Mouse (Mus musculus) forebrain, embryonic 10.5 days (tissue): ENCODE measurements around the gene Ntrk2. TPM values are rescaled to one million over a fixed set of nuclear protein-coding genes. Genes with fewer than 3 reads are reported as not detected.
A peak's percentile ranks its signal among the peaks of the same experiment; 100 is the strongest.
"Not testable (repeated sequence)": the region's sequence is repeated elsewhere in the genome, so short reads cannot be mapped to it uniquely, and the experiment has no call there.

Experiments used
- DNase-seq: peaks from one replicate; pipeline ENCODE4 v3.0.0-alpha.2; 2017; ENCODE audit warnings: low spot score; ENCODE audit errors: extremely low spot score
- H3K27ac ChIP-seq: fragments of 300-500 bp; sonication (generic); 2 replicates; pipeline ENCODE4 v1.5.1; 2016; ENCODE audit warnings: mild to moderate bottlenecking
- H3K27me3 ChIP-seq: fragments of 300-500 bp; sonication (generic); 2 replicates; pipeline ENCODE4 v1.6.1; 2016; ENCODE audit warnings: mild to moderate bottlenecking; ENCODE audit not compliant: poor library complexity, severe bottlenecking
- H3K36me3 ChIP-seq: fragments of 300-500 bp; sonication (generic); replicated peaks from 2 replicates; pipeline ENCODE4 v1.6.1; 2016; ENCODE audit warnings: mild to moderate bottlenecking, moderate library complexity
- H3K4me1 ChIP-seq: fragments of 300-500 bp; sonication (generic); 2 replicates; pipeline ENCODE4 v1.6.1; 2016
- H3K4me3 ChIP-seq: fragments of 300-500 bp; sonication (generic); 2 replicates; pipeline ENCODE4 v1.5.1; 2016; ENCODE audit warnings: mild to moderate bottlenecking, moderate library complexity
- H3K9me3 ChIP-seq: fragments of 300-500 bp; sonication (generic); 2 replicates; pipeline ENCODE4 v1.6.1; 2016; ENCODE audit warnings: mild to moderate bottlenecking, moderate library complexity
- WGBS: fragments of 180-500 bp; shearing (Covaris S2); methylation state at CpG from one replicate; pipeline ENCODE4 v1.1.7; 2016; 5-methylcytosine and 5-hydroxymethylcytosine counted together
- polyA plus RNA-seq: library from polyadenylated mRNA; unstranded; fragments of >200 nt; fragmentation: Nextera tagmentation; extraction: Ambion mirVana; gene quantifications from 2 replicates; pipeline ENCODE4 v1.2.1, GENCODE M21; 2016

The Ntrk2 gene
- polyA plus RNA-seq, 1 experiment from 2014 or later = 33.2 TPM

DNA sequence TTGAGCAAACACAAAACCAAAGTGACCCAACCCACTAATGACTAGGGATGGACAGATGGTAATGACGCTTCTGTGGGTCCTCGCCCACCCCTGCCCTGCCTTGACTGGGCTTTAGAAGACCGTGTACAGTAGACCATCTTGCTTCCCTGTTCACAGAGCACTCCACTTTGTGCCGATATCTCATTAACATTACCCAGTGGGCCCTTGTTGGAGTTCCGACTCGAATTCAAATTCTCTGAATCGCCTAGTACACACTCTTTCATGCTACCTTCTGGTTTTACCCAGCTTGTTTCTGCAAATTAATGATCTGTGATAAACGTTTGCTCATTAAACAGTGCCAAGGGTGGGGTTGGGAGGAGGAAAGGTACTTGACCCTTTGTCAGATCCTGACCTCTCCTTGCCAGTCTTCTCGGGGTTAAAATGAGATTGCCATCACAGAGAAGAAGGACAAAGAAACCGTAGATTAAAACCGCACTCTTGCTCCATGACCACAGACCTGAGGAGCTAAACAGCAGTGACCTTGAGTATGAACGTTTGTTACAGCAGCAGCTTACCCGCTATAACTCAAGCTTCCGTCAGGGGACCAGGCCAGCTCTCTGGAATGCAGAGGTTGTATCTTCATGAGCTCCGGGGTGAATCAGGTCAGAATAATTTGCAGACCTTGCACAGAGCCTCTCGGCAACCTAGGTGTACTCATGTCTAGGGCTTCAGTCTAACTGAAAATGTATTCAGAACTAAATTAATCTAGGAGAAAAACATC lies 234.0 kb downstream of the Ntrk2 start:
- H3K4me3 ChIP-seq = peak overlapping the region; percentile 18; the same call in 1 of the 2 replicates
- H3K27ac ChIP-seq = peak overlapping the region; percentile 82
- peak; percentile 15 for DNase-seq
- no peaks in the 10 kb centered on the region for H3K9me3 ChIP-seq
- H3K27me3 ChIP-seq = no peaks in the 10 kb centered on the region
- 72% methylated on average over 16 of the region's 16 CpGs for WGBS
- H3K4me1 ChIP-seq = peaks cover 33% of the 10 kb centered on the region
- no peaks in the 10 kb centered on the region for H3K36me3 ChIP-seq

DNA sequence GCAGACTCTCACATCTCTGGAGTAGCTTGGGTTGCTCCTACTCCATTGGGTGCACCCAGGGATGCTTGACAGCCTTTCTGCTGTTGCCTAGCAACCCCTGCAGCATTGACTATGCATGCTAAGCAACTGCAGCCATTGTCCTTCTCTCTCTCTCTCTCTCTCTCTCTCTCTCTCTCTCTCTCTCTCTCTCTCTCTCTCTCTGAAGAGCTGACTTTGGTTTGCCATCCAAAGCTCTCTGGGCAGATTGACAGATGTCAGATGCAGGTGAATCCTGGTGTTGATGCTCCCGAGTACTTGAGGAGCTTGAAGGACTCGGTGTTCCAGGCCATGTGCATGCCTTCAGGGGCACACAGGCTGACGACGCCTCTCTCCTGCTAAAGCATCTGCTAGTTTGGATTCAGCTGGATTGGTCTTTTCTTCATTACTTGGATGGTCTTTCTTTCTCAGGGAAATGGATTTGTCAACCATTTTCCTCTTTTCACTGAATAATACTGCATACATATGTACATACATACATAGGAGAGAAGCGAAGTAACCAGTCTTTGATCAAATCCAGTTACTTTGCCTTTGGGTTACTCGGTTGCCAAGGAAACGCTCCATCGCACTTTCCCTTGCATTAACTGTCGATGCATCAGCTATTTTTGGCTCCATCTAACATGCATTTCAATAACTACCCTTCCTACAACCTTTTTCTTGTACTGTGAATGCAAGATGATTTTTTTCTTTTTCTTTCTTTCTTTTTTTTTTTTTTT lies 234.8 kb downstream of the Ntrk2 start:
- Histone ChIP-seq H3K27ac (peak overlapping the region; percentile 82), H3K4me1 (peaks cover 33% of the 10 kb centered on the region), H3K9me3 (no peaks in the 10 kb centered on the region), H3K4me3 (peak overlapping the region; percentile 18; the same call in 1 of the 2 replicates), H3K36me3 (no peaks in the 10 kb centered on the region), H3K27me3 (no peaks in the 10 kb centered on the region)
- DNase-seq = peak; percentile 72
- WGBS = 55% methylated on average over 9 of the region's 9 CpGs

DNA sequence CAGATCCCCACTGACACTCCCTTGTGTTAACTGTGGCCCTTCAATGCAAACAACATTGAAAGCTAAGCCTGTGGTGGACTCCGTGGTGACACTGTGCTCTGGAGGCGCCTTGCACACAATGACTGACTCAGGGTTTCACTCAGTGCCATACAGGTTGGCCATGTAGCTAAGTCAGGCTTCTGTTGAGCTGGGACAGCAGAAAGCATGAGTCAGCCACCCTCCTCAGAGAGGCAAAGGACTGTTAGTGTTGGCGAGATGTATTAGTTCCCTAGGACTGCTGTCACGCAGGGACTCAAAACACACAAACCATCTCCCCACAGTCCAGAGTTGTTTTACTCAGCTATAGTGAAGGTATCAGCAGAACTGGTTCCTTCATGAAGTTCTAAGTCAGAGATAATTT lies 245.8 kb downstream of the Ntrk2 start:
- Histone ChIP-seq H3K27ac (no peak overlapping the region), H3K27me3 (no peaks in the 10 kb centered on the region), H3K4me1 (no peaks in the 10 kb centered on the region), H3K36me3 (no peaks in the 10 kb centered on the region), H3K4me3 (no peak overlapping the region), H3K9me3 (no peaks in the 10 kb centered on the region)
- WGBS = 86% methylated on average over 4 of the region's 4 CpGs
- DNase-seq = no peak

DNA sequence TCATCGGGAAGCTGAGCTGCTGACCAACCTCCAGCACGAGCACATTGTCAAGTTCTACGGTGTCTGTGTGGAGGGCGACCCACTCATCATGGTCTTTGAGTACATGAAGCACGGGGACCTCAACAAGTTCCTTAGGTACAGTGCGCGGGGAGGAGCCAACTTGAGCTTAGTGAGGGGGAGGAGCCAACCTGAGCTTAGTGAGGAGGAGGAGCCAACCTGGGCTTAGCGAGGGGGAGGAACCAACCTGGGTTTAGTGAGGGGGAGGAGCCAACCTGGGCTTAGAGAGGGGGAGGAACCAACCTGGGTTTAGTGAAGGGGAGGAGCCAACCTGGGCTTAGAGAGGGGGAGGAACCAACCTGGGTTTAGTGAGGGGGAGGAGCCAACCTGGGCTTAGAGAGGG lies 248.0 kb downstream of the Ntrk2 start:
- not testable (repeated sequence) for DNase-seq, H3K4me1 ChIP-seq, H3K36me3 ChIP-seq, H3K4me3 ChIP-seq, H3K27ac ChIP-seq, H3K27me3 ChIP-seq, H3K9me3 ChIP-seq
- WGBS = 88% methylated on average over 8 of the region's 8 CpGs

DNA sequence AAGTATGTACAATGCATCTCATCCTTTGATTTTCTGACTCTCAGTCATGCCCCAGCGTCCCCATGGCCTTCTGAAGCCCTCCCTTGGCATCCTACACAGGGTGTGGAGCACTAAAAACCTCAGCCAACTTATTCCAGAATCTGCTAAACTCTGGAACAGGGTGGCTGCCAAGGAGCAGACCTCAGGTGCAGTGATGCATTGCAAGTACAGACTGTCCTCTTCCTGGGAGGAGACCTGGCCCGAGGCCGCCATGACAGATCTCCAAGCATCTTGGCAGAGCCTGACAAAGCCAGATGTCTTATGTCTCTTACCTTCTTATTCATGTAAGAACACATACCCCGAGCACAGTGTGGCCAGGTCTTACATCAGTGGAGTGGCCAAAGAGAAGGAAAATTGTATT lies 250.5 kb downstream of the Ntrk2 start:
- no peak overlapping the region for H3K27ac ChIP-seq
- H3K9me3 ChIP-seq = no peaks in the 10 kb centered on the region
- H3K27me3 ChIP-seq = no peaks in the 10 kb centered on the region
- DNase-seq = no peak
- H3K4me1 ChIP-seq = peaks cover 9% of the 10 kb centered on the region
- 88% methylated on average over 4 of the region's 4 CpGs for WGBS
- H3K36me3 ChIP-seq = no peaks in the 10 kb centered on the region
- H3K4me3 ChIP-seq = no peak overlapping the region

DNA sequence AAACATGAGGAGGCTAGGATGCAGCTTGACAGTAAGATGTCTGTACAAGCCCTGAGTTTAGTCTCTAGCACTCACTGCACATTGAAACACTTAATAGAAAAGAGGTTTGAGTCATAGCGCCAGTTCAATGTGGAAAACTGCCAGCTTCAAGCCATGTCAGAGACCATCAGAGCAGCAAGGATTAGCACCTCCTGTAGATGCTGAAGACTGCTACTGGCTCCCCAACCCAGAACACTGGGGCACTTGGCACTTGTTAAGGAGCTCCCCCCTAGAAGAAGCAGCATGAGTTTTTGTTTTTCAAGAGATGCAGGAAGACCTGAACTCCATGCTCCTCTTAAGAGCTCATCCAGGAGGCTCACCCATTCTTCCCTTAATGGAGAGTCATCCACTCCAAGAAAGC lies 251.5 kb downstream of the Ntrk2 start:
- Histone ChIP-seq H3K9me3 (no peaks in the 10 kb centered on the region), H3K36me3 (no peaks in the 10 kb centered on the region), H3K27me3 (no peaks in the 10 kb centered on the region), H3K4me3 (no peak overlapping the region), H3K27ac (no peak overlapping the region), H3K4me1 (peaks cover 9% of the 10 kb centered on the region)
- 96% methylated on average over 1 of the region's 1 CpGs for WGBS
- no peak for DNase-seq

DNA sequence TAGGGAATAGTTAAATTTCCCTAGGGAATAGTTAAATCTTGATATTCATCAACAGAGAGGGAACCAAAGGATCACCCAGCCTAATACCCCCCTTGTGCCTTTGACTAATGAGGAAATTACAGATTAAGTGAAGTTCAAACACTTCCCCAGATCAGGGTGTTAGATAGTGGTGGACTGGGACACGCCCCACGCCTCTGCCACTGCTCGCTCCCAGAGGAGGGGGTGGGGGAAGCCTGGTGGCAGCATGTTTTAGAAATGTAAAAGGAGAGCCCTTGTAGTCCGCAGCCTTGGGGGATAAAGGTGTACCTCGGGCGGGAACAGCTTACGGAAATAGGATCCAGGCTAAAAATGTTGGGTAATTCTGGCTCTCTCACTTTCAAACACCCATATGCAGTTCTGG lies 252.7 kb downstream of the Ntrk2 start:
- DNase-seq = no peak
- Histone ChIP-seq H3K4me1 (peaks cover 9% of the 10 kb centered on the region), H3K27me3 (no peaks in the 10 kb centered on the region), H3K4me3 (no peak overlapping the region), H3K9me3 (no peaks in the 10 kb centered on the region), H3K36me3 (no peaks in the 10 kb centered on the region), H3K27ac (no peak overlapping the region)
- 32% methylated on average over 7 of the region's 7 CpGs for WGBS

DNA sequence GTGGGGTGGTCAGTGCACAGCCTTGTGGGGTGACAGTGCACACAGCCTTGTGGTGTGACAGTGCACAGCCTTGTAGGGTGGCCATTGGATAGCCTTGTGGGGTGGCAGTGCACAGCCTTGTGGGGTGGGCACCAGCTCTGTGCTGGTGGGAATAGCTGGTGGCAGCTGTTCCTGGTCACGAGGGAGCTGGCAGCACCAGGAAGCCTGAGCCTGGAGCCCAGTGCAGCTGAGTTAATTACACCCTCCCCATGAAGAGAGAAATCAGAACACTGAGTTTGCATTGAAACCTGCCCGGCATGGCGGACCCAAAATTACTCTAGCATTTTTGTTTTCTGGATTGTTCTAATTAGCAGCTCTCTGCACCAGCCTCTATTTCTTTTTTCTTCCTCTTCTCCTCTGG lies 259.3 kb downstream of the Ntrk2 start:
- Histone ChIP-seq H3K4me1 (0 out of 2 replicates have a peak, but pooled peaks cover 4% of the 10 kb centered on the region), H3K36me3 (no peaks in the 10 kb centered on the region), H3K9me3 (no peaks in the 10 kb centered on the region), H3K27me3 (0 out of 2 replicates have a peak, but pooled peaks cover 5% of the 10 kb centered on the region), H3K4me3 (no peak overlapping the region), H3K27ac (no peak overlapping the region)
- 76% methylated on average over 3 of the region's 3 CpGs for WGBS
- DNase-seq = no peak

DNA sequence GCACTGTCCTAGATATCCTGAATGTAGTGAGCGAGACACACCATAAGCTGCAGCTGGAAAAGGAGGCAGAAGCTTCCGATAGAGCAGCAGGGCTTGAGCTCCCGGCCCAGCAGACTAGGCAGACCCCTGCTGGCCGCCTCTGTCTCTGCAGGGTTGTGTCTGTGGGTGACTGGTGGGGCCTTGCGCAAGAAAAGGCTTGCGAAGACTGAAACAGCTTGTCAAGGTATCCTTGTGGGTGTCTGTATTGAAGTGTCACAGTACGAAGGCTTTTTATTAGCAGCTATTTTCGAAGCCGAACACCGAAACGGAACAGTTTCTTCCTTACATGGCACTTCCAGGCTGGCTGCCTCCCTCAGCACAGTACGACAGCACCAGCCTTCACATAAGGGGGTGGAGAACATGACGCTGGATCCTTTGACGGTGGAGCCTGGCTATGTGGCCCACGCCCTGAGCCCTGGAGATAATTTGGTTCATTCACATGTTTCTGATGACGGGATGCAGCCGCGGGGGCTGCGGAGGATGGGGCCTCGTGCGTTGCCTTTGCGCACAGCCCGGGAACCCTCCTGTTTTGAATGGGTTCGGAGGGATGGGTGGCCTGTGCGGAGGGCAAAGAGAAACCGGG lies 267.4 kb downstream of the Ntrk2 start:
- DNase-seq = peak; percentile 80
- Histone ChIP-seq H3K27ac (peak overlapping the region; percentile 74), H3K4me3 (peak overlapping the region; percentile 30; the same call in 1 of the 2 replicates), H3K4me1 (peaks cover 18% of the 10 kb centered on the region), H3K9me3 (no peaks in the 10 kb centered on the region), H3K36me3 (no peaks in the 10 kb centered on the region), H3K27me3 (peaks cover 61% of the 10 kb centered on the region)
- 21% methylated on average over 26 of the region's 26 CpGs for WGBS

DNA sequence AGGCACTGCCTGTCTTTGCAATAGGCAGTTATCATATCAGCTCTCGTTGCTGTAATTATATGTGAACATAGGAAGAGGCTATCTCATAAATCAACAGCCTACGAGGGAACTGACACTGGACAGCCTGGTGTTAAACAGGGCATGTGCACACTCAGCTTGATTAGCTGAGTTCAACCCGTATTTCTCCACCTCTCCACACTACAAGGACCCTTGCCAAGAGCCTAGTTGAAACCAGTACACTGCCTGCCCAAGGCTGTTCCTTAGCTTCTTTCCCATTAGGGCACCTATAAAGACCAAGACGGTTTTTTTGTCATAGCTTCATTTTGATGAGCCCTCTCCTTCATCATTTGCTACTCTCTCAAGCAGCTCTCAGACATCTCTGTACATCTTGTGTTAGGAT lies 270.1 kb downstream of the Ntrk2 start:
- no peaks in the 10 kb centered on the region for H3K9me3 ChIP-seq
- no peaks in the 10 kb centered on the region for H3K36me3 ChIP-seq
- peaks cover 35% of the 10 kb centered on the region for H3K4me1 ChIP-seq
- peaks cover 56% of the 10 kb centered on the region for H3K27me3 ChIP-seq
- H3K4me3 ChIP-seq = no peak overlapping the region
- H3K27ac ChIP-seq = no peak overlapping the region
- WGBS = 82% methylated on average over 4 of the region's 4 CpGs
- no peak for DNase-seq

DNA sequence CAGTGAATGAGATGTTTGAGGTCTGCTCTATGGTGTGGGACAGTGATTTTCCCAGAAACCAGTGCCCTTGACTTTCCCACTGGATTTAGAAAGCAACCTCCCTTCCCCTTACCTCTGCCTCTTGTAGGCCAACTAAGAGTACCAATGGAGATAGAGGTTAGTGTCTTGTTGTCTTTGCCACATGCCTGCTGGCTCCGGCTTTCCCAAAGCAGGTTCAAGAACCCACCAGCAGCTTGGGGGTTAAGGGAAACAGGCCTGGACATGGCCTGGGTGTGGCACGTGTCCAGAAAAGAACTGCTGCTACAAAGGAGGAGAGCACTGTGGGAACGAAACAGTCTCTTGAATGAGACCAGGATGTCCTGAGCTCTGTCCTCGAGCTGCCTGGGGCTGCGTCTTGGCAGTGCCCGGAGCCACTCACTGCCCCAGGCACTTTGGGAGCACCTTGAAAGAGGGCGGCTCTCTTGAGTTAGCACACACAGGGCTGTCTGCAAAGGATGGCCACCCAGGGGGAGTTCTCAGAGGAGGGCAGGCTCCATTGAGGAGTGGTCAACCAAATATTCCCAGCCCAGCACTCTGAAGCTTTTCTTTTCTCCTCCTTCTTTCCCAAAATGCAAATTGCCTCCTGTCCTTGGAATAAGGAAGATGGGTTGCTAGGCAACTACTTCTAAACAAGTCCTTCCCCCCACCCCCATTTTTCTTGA lies 273.5 kb downstream of the Ntrk2 start:
- Histone ChIP-seq H3K4me1 (peaks cover 21% of the 10 kb centered on the region), H3K9me3 (no peaks in the 10 kb centered on the region), H3K4me3 (no peak overlapping the region), H3K36me3 (no peaks in the 10 kb centered on the region), H3K27ac (peak overlapping the region; percentile 82), H3K27me3 (peaks cover 27% of the 10 kb centered on the region)
- peak; percentile 43 for DNase-seq
- 45% methylated on average over 7 of the region's 7 CpGs for WGBS

DNA sequence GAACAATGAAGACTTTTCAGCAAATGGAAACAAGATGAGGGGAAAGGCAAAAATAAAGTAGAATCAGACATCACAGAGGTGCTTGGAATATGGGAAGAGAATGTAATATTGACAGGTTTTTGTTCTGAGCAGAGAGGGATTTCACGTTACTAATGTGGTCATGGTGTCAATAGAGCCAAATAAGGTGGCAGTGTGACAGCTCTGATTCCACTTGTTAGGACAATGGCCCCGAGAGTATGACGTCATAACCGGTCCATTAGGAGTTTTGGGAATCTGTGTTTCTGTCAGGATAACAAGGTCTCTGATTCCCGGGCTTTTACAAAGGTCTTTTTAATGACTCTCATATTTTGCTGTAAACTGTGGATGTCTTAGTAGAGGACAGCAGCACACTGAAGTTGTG lies 274.1 kb downstream of the Ntrk2 start:
- Histone ChIP-seq H3K4me1 (peaks cover 21% of the 10 kb centered on the region), H3K27me3 (peaks cover 22% of the 10 kb centered on the region), H3K36me3 (no peaks in the 10 kb centered on the region), H3K27ac (peak overlapping the region; percentile 82), H3K4me3 (no peak overlapping the region), H3K9me3 (no peaks in the 10 kb centered on the region)
- WGBS = 69% methylated on average over 5 of the region's 5 CpGs
- DNase-seq = no peak
